Mouse (Mus musculus): ENCODE measurements around the gene Gm36210.

DNA sequence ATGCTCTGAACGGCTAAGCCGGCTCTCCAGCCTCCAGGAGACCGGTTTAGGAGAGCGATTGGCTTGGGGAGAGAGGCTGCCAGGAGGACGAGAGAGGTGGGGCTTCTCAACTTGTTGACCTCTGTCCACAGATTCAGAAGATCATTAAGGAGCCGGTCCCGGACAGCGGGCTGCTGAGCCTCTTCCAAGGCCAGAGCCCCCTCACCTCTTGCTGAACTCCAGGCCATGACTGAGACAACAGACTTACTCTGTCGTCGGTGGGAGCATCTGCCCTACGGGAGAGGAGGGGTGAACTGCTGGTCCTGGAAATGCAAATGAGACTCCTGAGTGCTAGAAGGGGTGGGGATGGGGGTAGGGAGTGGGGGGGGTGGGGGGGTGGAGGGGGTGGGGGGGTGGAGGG lies 11.1 kb downstream of the Gm36210 start:
- TF ChIP-seq CTCF (IDR thresholded peaks at IDR 0.05) (no peak), POLR2A (IDR thresholded peaks at IDR 0.05; ENCODE audit: insufficient read depth, low read depth, low read length) (no peak), EP300 (IDR thresholded peaks at IDR 0.05; ENCODE audit: insufficient read depth, low read depth, low read length) (no peak)
